Mouse (Mus musculus): ENCODE data around the gene Speer4f2.

GRCm38 (mm10) chr5:17403584-17403983 is 30.6 kb downstream of the Speer4f2 start:
- no peak for TF ChIP-seq CTCF (IDR thresholded peaks at IDR 0.05 in 2 of 3, conservative IDR thresholded peaks at IDR 0.05 in 1 of 3; ENCODE audit: control insufficient read depth in 1 of 3, insufficient read depth in 1 of 3, low read depth in 2 of 3, low read length in 3 of 3, poor library complexity in 1 of 3, severe bottlenecking in 1 of 3)
- TF ChIP-seq MXI1 (IDR thresholded peaks at IDR 0.05; ENCODE audit: low read depth, low read length), result no peak
- TF ChIP-seq GATA1 (IDR thresholded peaks at IDR 0.05; ENCODE audit: low read depth, low read length), result no peak
- TF ChIP-seq CHD1 (IDR thresholded peaks at IDR 0.05; ENCODE audit: low read depth, low read length), result no peak
- TF ChIP-seq MEF2A (IDR thresholded peaks at IDR 0.05; ENCODE audit: extremely low read depth, insufficient replicate concordance, low read depth, low read length, poor library complexity, severe bottlenecking), result no peak
- no peak for TF ChIP-seq E2F4 (IDR thresholded peaks at IDR 0.05; ENCODE audit: borderline replicate concordance, low read depth, low read length)
- TF ChIP-seq TBP (IDR thresholded peaks at IDR 0.05; ENCODE audit: low read depth, low read length), result no peak
- no peak for TF ChIP-seq POLR2A (IDR thresholded peaks at IDR 0.05; ENCODE audit: control insufficient read depth in 1 of 2, insufficient read depth in 1 of 2, low read depth in 1 of 2, low read length in 2 of 2, poor library complexity in 1 of 2)
- TF ChIP-seq TCF12 (IDR thresholded peaks at IDR 0.05; ENCODE audit: low read depth, low read length), result no peak
- TF ChIP-seq MAFK (IDR thresholded peaks at IDR 0.05; ENCODE audit: borderline replicate concordance, low read depth, low read length), result no peak
- TF ChIP-seq ZNF384 (IDR thresholded peaks at IDR 0.05; ENCODE audit: low read depth, low read length), result no peak
- no peak for TF ChIP-seq MYC (IDR thresholded peaks at IDR 0.05; ENCODE audit: low read depth, low read length)
- TF ChIP-seq EP300 (IDR thresholded peaks at IDR 0.05; ENCODE audit: low read depth in 1 of 2, low read length in 2 of 2), result no peak

All from MEL (cell line).